Mouse (Mus musculus) midbrain, postnatal 0 days (tissue): ENCODE measurements at regions not wholly inside any gene's neighbourhood (a gene's known extent, or its start where the extent isn't known, plus 50 kb on each side); places are given as distances from the start of the nearest gene placed in this dataset.

ENCODE experiments used
- ATAC-seq: fragments of 200-750 bp; cut with Nextera tagmentation; 2 replicates; pipeline ENCODE4 v1.8.0; 2017; ENCODE audit warnings: moderate number of reproducible peaks, mild to moderate bottlenecking, moderate TSS enrichment, moderate library complexity; ENCODE audit not compliant: low FRiP score
- DNase-seq: peaks from one replicate; pipeline ENCODE4 v3.0.0-alpha.2; 2015; ENCODE audit warnings: low spot score
- H3K27ac ChIP-seq: fragments of 300-500 bp; sonication (generic); 2 replicates; pipeline ENCODE4 v1.5.1; 2014; ENCODE audit warnings: low read depth, mild to moderate bottlenecking, low read length, mixed read lengths
- H3K27me3 ChIP-seq: fragments of 300-500 bp; sonication (generic); 2 replicates; pipeline ENCODE4 v1.6.1; 2014; ENCODE audit warnings: low read length, control low read depth, mixed read lengths; ENCODE audit not compliant: insufficient read depth
- H3K36me3 ChIP-seq: fragments of 300-500 bp; sonication (generic); 2 replicates; pipeline ENCODE4 v1.6.1; 2014; ENCODE audit warnings: low read length, control low read depth, mixed read lengths; ENCODE audit not compliant: insufficient read depth
- H3K4me1 ChIP-seq: fragments of 300-500 bp; sonication (generic); 2 replicates; pipeline ENCODE4 v1.6.1; 2014; ENCODE audit warnings: mild to moderate bottlenecking, control low read depth, antibody characterized with exemption, low read length, mixed read lengths; ENCODE audit not compliant: insufficient read depth
- H3K4me2 ChIP-seq: fragments of 300-500 bp; sonication (generic); 2 replicates; pipeline ENCODE4 v1.6.1; 2014; ENCODE audit warnings: low read depth, mild to moderate bottlenecking, low read length, mixed read lengths; ENCODE audit not compliant: poor library complexity, severe bottlenecking
- H3K4me3 ChIP-seq: fragments of 300-500 bp; sonication (generic); 2 replicates; pipeline ENCODE4 v1.5.1; 2014; ENCODE audit warnings: low read depth, mild to moderate bottlenecking, low read length, moderate library complexity
- H3K9ac ChIP-seq: fragments of 300-500 bp; sonication (generic); replicated peaks from 2 replicates; pipeline ENCODE4 v1.6.1; 2014; ENCODE audit warnings: mild to moderate bottlenecking, low read length, moderate library complexity, mixed read lengths; ENCODE audit not compliant: poor library complexity, severe bottlenecking
- H3K9me3 ChIP-seq: fragments of 300-500 bp; sonication (generic); 2 replicates; pipeline ENCODE4 v1.6.1; 2016; ENCODE audit warnings: low read length, control low read depth
- CTCF ChIP-seq: IDR thresholded peaks from 2 replicates; pipeline ENCODE4 v1.5.1; 2016; ENCODE audit warnings: antibody characterized with exemption, mild to moderate bottlenecking
- WGBS: fragments of 180-500 bp; shearing (Covaris S2); extraction: QIAGEN DNeasy Blood & Tissue Kit; methylation state at CpG from one replicate; pipeline ENCODE4 v1.1.7; 2014; 5-methylcytosine and 5-hydroxymethylcytosine counted together

- no peaks in the 10 kb centered on the region for H3K9me3 ChIP-seq
- ATAC-seq: no peak
- 64% methylated on average over 7 of the region's 7 CpGs for WGBS
These were observed 90.2 kb downstream of the Sec23ip start for GRCm38 (mm10) chr7:128834894-128835293.

GRCm38 (mm10) chr7:128836435-128836834 lies 91.7 kb downstream of the Sec23ip start:
- no peak overlapping the region for H3K4me2 ChIP-seq
- no peak for DNase-seq
- H3K9me3 ChIP-seq: no peaks in the 10 kb centered on the region
- peaks cover 9% of the 10 kb centered on the region; the same call in 1 of the 2 replicates for H3K27me3 ChIP-seq
- ATAC-seq: no peak
- H3K4me1 ChIP-seq: no peaks in the 10 kb centered on the region
- 82% methylated on average over 6 of the region's 6 CpGs for WGBS
- no peaks in the 10 kb centered on the region for H3K36me3 ChIP-seq
- H3K4me3 ChIP-seq: no peak overlapping the region
- TF ChIP-seq CTCF: no peak
- H3K27ac ChIP-seq: no peak overlapping the region
- H3K9ac ChIP-seq: no peak overlapping the region

More at GRCm38 (mm10) chr7:128834894-128835293, 90.2 kb downstream of the Sec23ip start:
- no peak overlapping the region for H3K4me3 ChIP-seq
- H3K27ac ChIP-seq: no peak overlapping the region
- peaks cover 9% of the 10 kb centered on the region; the same call in 1 of the 2 replicates for H3K27me3 ChIP-seq
- no peaks in the 10 kb centered on the region for H3K36me3 ChIP-seq
- no peaks in the 10 kb centered on the region for H3K4me1 ChIP-seq
- no peak overlapping the region for H3K4me2 ChIP-seq
- no peak for TF ChIP-seq CTCF
- H3K9ac ChIP-seq: no peak overlapping the region
- no peak for DNase-seq

DNA sequence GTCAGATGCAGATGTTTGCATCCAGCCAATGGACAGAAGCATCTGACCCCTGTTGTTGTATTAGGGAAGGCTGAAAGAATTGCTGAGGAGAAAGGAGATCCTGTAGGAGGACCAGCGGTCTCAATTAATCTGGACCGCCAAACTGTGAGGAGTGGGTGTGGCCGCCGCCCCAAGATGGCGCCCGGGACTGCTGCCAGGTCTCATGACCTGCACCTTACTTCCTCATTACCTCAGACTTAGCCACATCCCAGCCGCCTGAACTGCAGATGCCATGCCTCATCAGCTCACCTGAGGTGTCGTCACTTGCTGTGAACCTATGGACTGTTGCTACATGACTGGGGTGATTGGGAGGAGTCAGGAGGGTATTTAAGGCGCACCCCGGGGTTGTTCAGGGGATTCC lies 97.8 kb downstream of the Sec23ip start:
- no peaks in the 10 kb centered on the region for H3K4me1 ChIP-seq

DNA sequence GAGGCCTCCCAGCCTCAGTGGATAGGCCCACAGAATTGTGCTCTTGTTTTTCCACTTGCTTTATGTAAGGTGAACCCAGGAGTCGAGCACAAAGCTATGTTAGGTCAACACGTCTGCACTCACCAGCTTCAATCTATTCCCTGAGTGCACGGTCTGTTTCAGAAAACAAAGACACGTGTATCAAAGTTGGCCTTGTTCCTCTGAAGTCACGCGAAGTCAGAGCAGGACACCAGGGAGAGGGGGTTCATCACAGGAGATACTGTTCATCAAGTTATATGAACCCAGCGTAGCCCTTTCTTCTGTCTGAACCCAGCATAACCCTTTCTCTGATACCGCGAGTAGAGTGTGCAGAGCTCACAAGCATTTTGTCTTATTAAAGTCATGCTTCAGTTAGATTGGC lies 98.8 kb downstream of the Sec23ip start:
- TF ChIP-seq CTCF: no peak
- Histone ChIP-seq H3K27ac (no peak overlapping the region), H3K9ac (no peak overlapping the region), H3K4me2 (no peak overlapping the region), H3K36me3 (no peaks in the 10 kb centered on the region), H3K27me3 (no peaks in the 10 kb centered on the region), H3K4me1 (no peaks in the 10 kb centered on the region), H3K4me3 (no peak overlapping the region), H3K9me3 (0 out of 2 replicates have a peak, but pooled peaks cover 3% of the 10 kb centered on the region)
- 84% methylated on average over 9 of the region's 9 CpGs for WGBS
- ATAC-seq: no peak
- DNase-seq: no peak

More for the DNA sequence above, 97.8 kb downstream of the Sec23ip start:
- H3K4me3 ChIP-seq: no peak overlapping the region
- no peak overlapping the region for H3K4me2 ChIP-seq
- no peaks in the 10 kb centered on the region for H3K9me3 ChIP-seq
- no peak for ATAC-seq
- DNase-seq: no peak
- no peaks in the 10 kb centered on the region for H3K27me3 ChIP-seq
- H3K27ac ChIP-seq: no peak overlapping the region
- 95% methylated on average over 10 of the region's 10 CpGs for WGBS
- H3K9ac ChIP-seq: no peak overlapping the region
- no peak for TF ChIP-seq CTCF
- no peaks in the 10 kb centered on the region for H3K36me3 ChIP-seq

GRCm38 (mm10) chr7:128849261-128849660 lies 104.5 kb downstream of the Sec23ip start:
- no peak for TF ChIP-seq CTCF
- H3K4me1 ChIP-seq: no peaks in the 10 kb centered on the region
- DNase-seq (peak; percentile 29), ATAC-seq (no peak)
- H3K27ac ChIP-seq: no peak overlapping the region
- 0 out of 2 replicates have a peak, but pooled peaks cover 3% of the 10 kb centered on the region for H3K9me3 ChIP-seq
- no peak overlapping the region for H3K9ac ChIP-seq
- no peaks in the 10 kb centered on the region for H3K27me3 ChIP-seq
- no peaks in the 10 kb centered on the region for H3K36me3 ChIP-seq
- WGBS: 14% methylated on average over 3 of the region's 3 CpGs
- H3K4me2 ChIP-seq: no peak overlapping the region
- H3K4me3 ChIP-seq: no peak overlapping the region

- no peak for TF ChIP-seq CTCF
- Histone ChIP-seq H3K4me3 (no peak overlapping the region), H3K4me2 (no peak overlapping the region), H3K4me1 (no peaks in the 10 kb centered on the region), H3K9me3 (no peaks in the 10 kb centered on the region), H3K36me3 (no peaks in the 10 kb centered on the region), H3K9ac (no peak overlapping the region), H3K27ac (no peak overlapping the region), H3K27me3 (no peaks in the 10 kb centered on the region)
- no peak for ATAC-seq
- DNase-seq: peak; percentile 67
- 55% methylated on average over 4 of the region's 4 CpGs for WGBS
These were observed 109.5 kb downstream of the Sec23ip start for GRCm38 (mm10) chr7:128854193-128854592.
